Mouse (Mus musculus) sigmoid colon, adult 10 weeks (tissue): ENCODE measurements around the gene Irak4. TPM values are rescaled to one million over a fixed set of nuclear protein-coding genes. Genes with fewer than 3 reads are reported as not detected.

Experiments used
- polyA plus RNA-seq: library from polyadenylated mRNA; stranded (reverse); fragments of 350-450 nt; fragmentation: Illumina TruSeq; extraction: RNeasy Lipid Tissue Mini Kit (QIAGEN cat#74804); gene quantifications from one replicate; pipeline ENCODE4 v1.2.3, GENCODE M21; 2014; ENCODE audit warnings: low read depth, low replicate concordance

The Irak4 gene
- 16.5 TPM for polyA plus RNA-seq

GRCm38 (mm10) chr15:94543409-94544051 lies at the start of gene Irak4, which contains the start of gene Pus7l:
TSS of gene Irak4 (plus strand) at chr15:94543643.
TSS of gene Pus7l (minus strand) at chr15:94543547.

GRCm38 (mm10) chr15:94589219-94590075 lies 46.0 kb downstream of the Irak4 start, which contains the start of gene Twf1:
TSS of gene Twf1 (minus strand) at chr15:94589889.

GRCm38 (mm10) chr15:94628830-94629601 lies 85.6 kb downstream of the Irak4 start, which contains the start of gene Tmem117:
TSS of gene Tmem117 (plus strand) at chr15:94629232.

Other genes with a start within 250 kb of the Irak4 start
- 0.38 TPM for gene Adamts20, start 78.2 kb upstream of the Irak4 start, polyA plus RNA-seq
- gene Pus7l, start 96 bp upstream of the Irak4 start, polyA plus RNA-seq = 3.3 TPM
- gene Twf1, start 46.2 kb downstream of the Irak4 start, polyA plus RNA-seq = 213 TPM
- gene Tmem117, start 85.6 kb downstream of the Irak4 start, polyA plus RNA-seq = 63.8 TPM